Mouse (Mus musculus) monocyte, adult 5-6 weeks (primary cell): ENCODE measurements at regions not wholly inside any gene's neighbourhood (a gene's known extent, or its start where the extent isn't known, plus 50 kb on each side); places are given as distances from the start of the nearest gene placed in this dataset.
A peak's percentile ranks its signal among the peaks of the same experiment; 100 is the strongest.

Source experiments
- ATAC-seq: fragments of 153-309, 156-312 bp; replicated peaks from 2 replicates; pipeline ENCODE4 v1.8.0; 2017; ENCODE audit warnings: mild to moderate bottlenecking; ENCODE audit not compliant: low TSS enrichment, insufficient number of reproducible peaks, severe bottlenecking, poor library complexity, low FRiP score

DNA sequence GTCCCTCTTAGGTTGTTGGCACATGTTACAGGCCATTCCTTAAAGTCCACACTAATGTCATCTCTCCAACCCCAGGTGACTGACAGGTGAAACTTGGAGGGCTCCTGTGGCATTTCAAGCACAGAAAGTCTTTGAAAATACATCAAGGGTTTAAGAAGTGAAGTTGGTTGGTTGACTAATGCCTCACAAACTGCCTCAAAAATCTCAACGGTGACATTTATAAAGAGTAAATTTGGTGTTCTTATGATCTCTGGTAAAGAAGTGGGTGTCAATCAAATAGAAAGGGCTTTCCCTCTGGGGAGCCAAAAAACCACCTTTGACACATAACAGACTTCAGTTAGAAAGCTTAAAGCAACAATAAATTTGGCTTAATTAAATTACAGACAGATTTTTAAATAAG lies 85.2 kb upstream of the Eomes start:
- ATAC-seq, result no peak

DNA sequence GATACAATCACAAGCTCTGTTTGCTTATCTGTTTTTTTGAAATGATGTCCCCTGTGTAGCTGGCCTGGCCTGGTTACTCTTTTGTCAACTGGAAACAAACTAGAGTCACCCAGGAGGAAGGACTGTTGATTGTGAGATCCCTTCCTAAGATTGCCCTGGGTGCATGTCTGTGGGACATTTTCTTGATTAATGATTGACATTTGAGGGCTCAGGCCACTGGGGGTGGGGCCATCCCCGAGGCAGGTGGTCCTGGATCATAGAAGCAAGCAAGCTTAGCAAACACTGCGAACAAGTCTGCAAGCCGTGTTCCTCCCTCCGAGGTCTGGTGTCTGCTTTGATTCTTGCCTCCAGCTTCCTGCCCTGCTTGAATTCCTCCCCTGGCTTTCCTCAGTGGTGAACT lies 84.4 kb upstream of the Eomes start:
- ATAC-seq, result no peak

DNA sequence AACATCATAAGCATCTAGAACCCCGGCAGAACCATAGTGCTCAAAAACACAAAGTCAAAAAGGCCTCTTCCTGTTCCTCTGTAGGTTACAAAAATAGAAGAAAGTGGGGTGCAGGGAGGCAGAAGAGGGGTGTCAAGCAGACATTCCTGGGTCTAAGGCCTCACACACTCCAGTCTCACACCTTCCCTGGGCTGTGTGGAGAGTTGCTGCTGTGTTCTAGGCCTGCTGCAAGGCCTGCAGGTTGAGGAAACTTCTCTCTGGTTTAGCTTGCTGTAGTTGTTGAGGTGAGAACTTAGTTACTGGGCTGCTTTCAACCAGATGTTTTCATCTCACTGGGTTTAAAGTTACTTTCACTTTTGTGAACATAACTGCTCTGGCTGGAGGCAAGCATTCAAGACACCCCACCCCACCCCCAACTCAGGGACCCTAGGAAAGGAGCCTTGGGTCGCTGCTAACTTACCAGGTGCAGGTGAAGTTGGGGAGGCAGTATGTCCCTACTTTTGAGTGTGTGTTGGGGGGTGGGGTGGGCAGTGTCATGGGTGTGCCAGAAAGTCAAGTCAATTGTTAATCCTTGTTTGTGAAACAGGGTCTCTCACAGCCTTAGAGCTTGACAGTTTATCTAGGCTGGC lies 81.5 kb upstream of the Eomes start:
- no peak for ATAC-seq

DNA sequence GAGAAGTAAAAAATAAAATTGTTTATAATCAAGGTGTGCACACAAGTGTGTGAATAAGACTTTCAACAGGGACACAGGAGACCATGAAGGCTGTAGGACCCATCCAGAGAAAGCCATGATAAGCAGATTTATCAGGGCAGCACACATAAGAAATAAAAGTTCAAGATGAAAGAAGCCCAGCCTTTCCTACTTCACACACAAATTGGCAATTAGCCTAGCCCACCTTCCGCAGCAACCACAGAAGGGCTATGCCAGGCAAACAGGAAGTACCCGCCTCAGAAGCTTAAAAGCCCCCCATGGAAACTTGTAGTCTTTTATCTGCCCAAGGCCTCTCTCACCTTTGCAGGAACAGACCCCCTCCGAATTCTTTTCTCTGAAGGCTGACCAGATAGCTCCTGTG lies 77.5 kb upstream of the Eomes start:
- no peak for ATAC-seq

DNA sequence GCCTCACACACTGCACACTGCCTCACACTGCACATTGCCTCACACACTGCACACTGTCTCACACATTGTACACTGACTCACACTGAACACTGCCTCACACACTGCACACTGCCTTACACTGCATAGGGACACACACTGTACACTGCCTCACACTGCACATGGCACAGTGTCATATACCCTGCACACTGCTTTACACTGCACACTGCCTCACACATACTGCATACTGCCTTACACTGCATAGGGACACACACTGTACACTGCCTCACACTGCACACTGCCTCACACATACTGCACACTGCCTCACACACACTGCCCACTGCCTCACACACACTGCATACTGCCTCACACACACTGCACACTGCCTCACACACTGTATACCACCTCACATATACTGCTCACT lies 76.8 kb upstream of the Eomes start:
- ATAC-seq, result 0 out of 2 replicates have a peak, but pooled peaks have one; percentile 27

DNA sequence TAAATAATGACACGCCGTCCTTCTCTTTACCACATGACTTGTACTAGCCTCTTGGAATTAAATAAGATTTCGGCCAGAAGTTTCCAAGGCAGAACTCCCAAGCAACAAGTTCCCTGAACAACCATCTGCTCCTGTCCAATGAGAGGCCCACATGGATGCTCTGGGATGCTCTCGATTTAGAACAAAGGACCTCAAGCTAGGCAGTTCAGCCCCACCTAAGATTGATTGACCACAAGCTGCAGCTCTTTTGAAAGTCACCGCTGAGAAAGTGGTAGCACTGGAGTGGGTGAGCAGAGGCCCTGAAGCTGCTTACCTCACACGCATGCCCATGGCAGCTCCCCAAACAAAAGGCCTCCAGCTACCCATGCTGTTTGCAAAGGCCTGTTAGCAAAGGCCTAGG lies 73.1 kb upstream of the Eomes start:
- ATAC-seq, result no peak

DNA sequence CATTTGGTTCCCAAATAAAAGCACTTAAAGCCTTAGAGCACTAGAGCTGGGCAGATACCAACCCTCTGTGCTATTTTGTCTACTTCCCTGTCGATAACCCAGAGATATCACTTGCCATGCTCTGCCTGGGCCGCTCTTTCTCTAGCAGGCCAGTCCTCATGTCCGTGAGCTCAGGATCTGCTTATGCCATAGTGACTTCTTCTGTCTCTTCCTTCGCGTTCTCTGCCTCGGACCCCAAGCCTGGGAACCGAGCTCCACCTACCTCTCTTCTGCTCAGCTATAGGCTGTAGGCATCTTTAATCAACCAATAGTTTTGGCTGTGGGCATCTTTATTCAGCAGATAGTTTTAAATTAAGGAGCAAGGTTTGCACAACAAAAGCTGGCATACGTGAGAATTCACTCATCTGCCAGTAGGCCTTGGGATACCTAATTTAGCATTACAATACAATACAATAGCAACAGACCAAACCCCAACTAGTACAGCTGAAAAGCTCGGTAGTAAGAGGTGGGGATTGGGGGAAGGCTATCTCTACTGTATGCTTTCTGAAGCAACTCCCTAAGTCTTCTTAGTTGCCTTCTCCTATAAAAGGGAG lies 72.0 kb upstream of the Eomes start:
- ATAC-seq, result no peak

DNA sequence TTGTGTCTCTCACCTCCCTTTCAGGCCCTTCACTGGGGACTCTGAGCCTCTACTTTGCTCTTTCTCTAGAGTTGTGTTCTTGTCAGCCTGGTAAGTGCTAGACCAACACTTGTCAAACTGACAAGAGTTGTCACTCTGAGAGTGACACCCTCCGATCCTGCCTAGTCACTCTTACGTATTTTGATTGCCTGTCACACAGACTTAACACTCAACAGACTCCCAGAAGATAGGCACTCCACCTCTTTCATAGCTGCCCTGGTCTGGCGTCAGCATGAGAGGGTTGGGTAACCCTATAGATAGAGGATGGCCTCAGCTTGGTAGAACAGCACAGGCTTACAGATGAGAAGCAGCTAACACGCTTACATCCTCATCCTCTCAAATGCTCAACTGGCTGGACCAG lies 62.0 kb upstream of the Eomes start:
- ATAC-seq, result peak; percentile 63; the same call in 1 of the 2 replicates

DNA sequence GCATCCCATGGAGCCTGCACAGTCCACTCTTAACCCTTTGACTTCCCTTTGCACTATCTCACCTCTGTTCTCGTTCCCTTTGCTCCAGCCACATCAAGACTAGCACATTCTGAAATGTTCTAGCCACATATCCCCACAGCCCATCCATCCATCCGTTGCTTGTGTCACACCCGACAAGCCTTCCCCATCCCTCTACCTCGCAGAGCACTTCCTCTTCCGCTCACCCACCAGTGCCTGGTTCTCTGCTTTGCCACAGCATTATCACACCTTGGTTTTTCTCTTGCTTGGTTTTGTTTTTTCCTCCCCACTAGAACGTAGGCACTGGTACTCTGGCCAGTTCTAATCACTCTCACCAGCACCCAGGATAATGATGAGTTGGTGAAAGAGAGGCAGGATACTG lies 61.5 kb upstream of the Eomes start:
- peak; percentile 50; the same call in 1 of the 2 replicates for ATAC-seq

DNA sequence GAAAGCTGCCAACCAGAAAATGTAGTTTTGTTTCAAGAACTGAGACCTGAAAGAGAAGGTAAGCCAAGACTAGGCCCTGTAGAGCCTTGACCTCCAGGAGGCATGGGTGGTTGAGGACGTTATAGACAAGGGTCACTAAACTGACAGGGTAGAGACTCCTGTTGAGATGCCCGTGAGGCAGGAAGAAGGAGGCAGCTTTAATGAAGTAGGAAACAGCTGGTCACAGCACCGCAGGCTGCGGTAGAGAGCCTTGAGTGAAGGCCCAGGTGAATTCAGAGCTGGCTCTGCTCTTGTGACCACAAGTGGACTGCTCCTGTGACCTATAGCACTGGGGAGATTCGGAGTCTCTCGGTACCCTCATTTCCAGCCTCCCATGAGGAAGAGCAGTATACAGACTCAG lies 53.7 kb upstream of the Eomes start:
- no peak for ATAC-seq
